Mouse (Mus musculus) liver, embryonic 13.5 days (tissue): ENCODE data around the gene Tsr3. TPM values are rescaled to one million over a fixed set of nuclear protein-coding genes. Genes with fewer than 3 reads are reported as not detected.

Experiments
- microRNA-seq: library from miRNA; unstranded; fragments of <30 nt; microRNA quantifications from one replicate; pipeline ENCODE4, GENCODE M21; 2016
- polyA plus RNA-seq: library from polyadenylated mRNA; unstranded; fragments of >200 nt; fragmentation: Nextera tagmentation; extraction: Ambion mirVana; gene quantifications from 2 replicates; pipeline ENCODE4 v1.2.1, GENCODE M21; 2015

The Tsr3 gene
- polyA plus RNA-seq, 1 experiment from 2014 or later, result 24.2 TPM

Small RNA genes within 50 kb of the gene (microRNA-seq; reads per million reads assigned to microRNA genes)
- gene Mir3547, result not detected

Other genes starting within 250 kb of the Tsr3 start
- 2.8 and 3.8 TPM in 2 replicates for gene Cramp1l, start 224.4 kb upstream of the Tsr3 start, polyA plus RNA-seq
- 94.4 and 99.3 TPM in 2 replicates for gene Ift140, start 224.1 kb upstream of the Tsr3 start, polyA plus RNA-seq
- 5.2 and 5.6 TPM in 2 replicates for gene Tmem204, start 156.6 kb upstream of the Tsr3 start, polyA plus RNA-seq
- 16.3 and 18.2 TPM in 2 replicates for gene Telo2, start 124.2 kb upstream of the Tsr3 start, polyA plus RNA-seq
- 0.09 TPM in 1 of 2 replicates, not detected in the other for gene Ptx4, start 119.4 kb upstream of the Tsr3 start, polyA plus RNA-seq
- 9.1 and 12.8 TPM in 2 replicates for gene Clcn7, start 106.8 kb upstream of the Tsr3 start, polyA plus RNA-seq
- gene Ccdc154, start 77.7 kb upstream of the Tsr3 start, polyA plus RNA-seq, result not detected in 2 replicates
- not detected in 2 replicates for gene Gm38655, start 64.7 kb upstream of the Tsr3 start, polyA plus RNA-seq
- 23.8 and 27.3 TPM in 2 replicates for gene BC003965, start 55.6 kb upstream of the Tsr3 start, polyA plus RNA-seq
- 14.4 and 18.0 TPM in 2 replicates for gene Unkl, start 51.8 kb upstream of the Tsr3 start, polyA plus RNA-seq
- gene Gnptg, start within 50 bp of the Tsr3 start, polyA plus RNA-seq, result 21.4 and 21.5 TPM in 2 replicates
- 0.12 and 0.25 TPM in 2 replicates for gene Baiap3, start 16.2 kb downstream of the Tsr3 start, polyA plus RNA-seq
- gene Ube2i, start 34.5 kb downstream of the Tsr3 start, polyA plus RNA-seq, result 333 and 391 TPM in 2 replicates
- 0.82 and 1.2 TPM in 2 replicates for gene Prss34, start 58.2 kb downstream of the Tsr3 start, polyA plus RNA-seq
- not detected in 2 replicates for gene Prss28, start 68.5 kb downstream of the Tsr3 start, polyA plus RNA-seq
- not detected in 2 replicates for gene Prss29, start 78.5 kb downstream of the Tsr3 start, polyA plus RNA-seq
- not detected in 2 replicates for gene Tpsab1, start 105.4 kb downstream of the Tsr3 start, polyA plus RNA-seq
- 0.25 TPM in 1 of 2 replicates, not detected in the other for gene Tpsb2, start 126.1 kb downstream of the Tsr3 start, polyA plus RNA-seq
- gene Tpsg1, start 129.1 kb downstream of the Tsr3 start, polyA plus RNA-seq, result 0.48 and 0.81 TPM in 2 replicates
- 0.39 and 0.66 TPM in 2 replicates for gene Cacna1h, start 193.6 kb downstream of the Tsr3 start, polyA plus RNA-seq
- gene Tekt4, start 214.4 kb downstream of the Tsr3 start, polyA plus RNA-seq, result not detected in 2 replicates